Mouse (Mus musculus): ENCODE results near the gene Lrrc49. TPM values are rescaled to one million over a fixed set of nuclear protein-coding genes. Genes with fewer than 3 reads are reported as not detected.

Gene Lrrc49
- polyA plus RNA-seq, 1 experiment from 2014 or later = 9.0 TPM

DNA sequence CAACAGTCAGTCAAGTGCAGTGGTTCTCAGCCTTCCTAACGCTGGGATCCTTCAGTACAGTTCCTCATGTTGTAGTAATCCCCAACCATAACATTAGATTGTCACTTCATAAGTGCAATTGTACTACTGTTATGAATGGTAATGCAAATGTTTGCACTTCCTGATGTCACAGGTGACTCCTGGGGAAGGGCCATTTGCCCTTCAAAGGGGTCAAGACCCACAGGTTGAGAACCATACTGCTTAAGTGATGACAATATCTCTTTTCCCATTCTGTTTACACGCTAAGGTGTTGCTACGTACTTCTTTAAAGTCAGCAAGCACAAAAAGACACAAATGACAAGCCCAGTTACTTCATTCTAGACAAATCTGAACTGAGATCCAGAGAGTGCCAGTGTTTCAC is 22.4 kb downstream of the Lrrc49 start:
- Histone ChIP-seq H3K9me3 (ENCODE audit: low read length) (no peaks in the 10 kb centered on the region), H3K4me2 (replicated peaks; ENCODE audit: low read depth, low read length) (no peak overlapping the region), H3K4me1 (ENCODE audit: insufficient read depth, low read depth, low read length) (no peaks in the 10 kb centered on the region), H3K27me3 (replicated peaks; ENCODE audit: insufficient read depth, low read length) (no peaks in the 10 kb centered on the region), H3K4me3 (ENCODE audit: low read depth, low read length) (no peak overlapping the region), H3K36me3 (ENCODE audit: insufficient read depth, low read length) (no peaks in the 10 kb centered on the region), H3K27ac (ENCODE audit: low read length) (no peak overlapping the region), H3K9ac (replicated peaks; ENCODE audit: low read depth) (no peak overlapping the region)
- ATAC-seq = no peak
- WGBS = 77% methylated on average over 3 of the region's 3 CpGs
- no peak for DNase-seq (ENCODE audit: low spot score)
- TF ChIP-seq EP300 (IDR thresholded peaks at IDR 0.05) = no peak
- TF ChIP-seq CTCF (IDR thresholded peaks at IDR 0.05) = no peak

DNA sequence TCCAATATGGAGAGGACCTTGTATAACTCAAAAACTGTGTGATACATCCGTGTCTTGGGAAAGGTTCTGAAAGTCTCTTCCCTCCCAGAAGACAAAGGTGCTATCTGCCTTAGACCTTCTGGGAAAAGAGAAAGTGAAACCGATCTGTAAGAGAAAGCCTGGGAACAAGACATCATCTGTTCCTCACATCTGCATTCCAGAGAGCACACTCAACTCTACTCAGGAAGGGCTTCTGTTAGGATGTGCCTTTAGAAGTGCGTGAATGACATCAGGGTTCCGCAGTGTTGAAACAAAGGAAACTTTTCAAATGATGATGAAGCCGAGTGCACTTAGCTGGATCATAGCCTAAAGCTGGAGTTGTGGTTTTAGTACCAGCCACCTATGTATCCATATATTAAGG is 23.1 kb downstream of the Lrrc49 start:
- Histone ChIP-seq H3K27ac (ENCODE audit: low read length) (no peak overlapping the region), H3K9me3 (ENCODE audit: low read length) (no peaks in the 10 kb centered on the region), H3K9ac (replicated peaks; ENCODE audit: low read depth) (no peak overlapping the region), H3K27me3 (replicated peaks; ENCODE audit: insufficient read depth, low read length) (no peaks in the 10 kb centered on the region), H3K4me2 (replicated peaks; ENCODE audit: low read depth, low read length) (no peak overlapping the region), H3K4me3 (ENCODE audit: low read depth, low read length) (no peak overlapping the region), H3K4me1 (ENCODE audit: insufficient read depth, low read depth, low read length) (no peaks in the 10 kb centered on the region), H3K36me3 (ENCODE audit: insufficient read depth, low read length) (no peaks in the 10 kb centered on the region)
- ATAC-seq = no peak
- TF ChIP-seq CTCF (IDR thresholded peaks at IDR 0.05) = no peak
- TF ChIP-seq EP300 (IDR thresholded peaks at IDR 0.05) = no peak
- no peak for DNase-seq (ENCODE audit: low spot score)
- WGBS = 80% methylated on average over 5 of the region's 5 CpGs

DNA sequence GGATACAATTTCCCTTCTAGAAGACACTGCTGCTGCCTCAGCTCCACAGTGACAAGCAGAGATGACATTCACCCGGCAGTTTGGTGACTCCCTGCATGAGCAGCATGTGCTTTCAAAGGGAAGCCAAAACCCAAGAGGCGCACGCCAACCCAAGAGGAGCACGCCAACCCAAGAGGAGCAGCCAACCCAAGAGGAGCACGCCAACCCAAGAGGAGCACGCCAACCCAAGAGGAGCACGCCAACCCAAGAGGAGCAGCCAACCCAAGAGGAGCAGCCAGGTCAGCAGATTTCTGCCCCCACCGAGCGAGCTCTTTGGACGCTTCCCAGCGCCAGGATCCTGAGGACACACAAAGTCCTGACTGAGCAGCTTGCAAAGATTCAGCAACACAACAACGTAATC is 23.6 kb downstream of the Lrrc49 start:
- Histone ChIP-seq H3K36me3 (ENCODE audit: insufficient read depth, low read length) (no peaks in the 10 kb centered on the region), H3K27ac (ENCODE audit: low read length) (no peak overlapping the region), H3K4me1 (ENCODE audit: insufficient read depth, low read depth, low read length) (no peaks in the 10 kb centered on the region), H3K27me3 (replicated peaks; ENCODE audit: insufficient read depth, low read length) (no peaks in the 10 kb centered on the region), H3K9me3 (ENCODE audit: low read length) (no peaks in the 10 kb centered on the region), H3K4me2 (replicated peaks; ENCODE audit: low read depth, low read length) (no peak overlapping the region), H3K9ac (replicated peaks; ENCODE audit: low read depth) (no peak overlapping the region), H3K4me3 (ENCODE audit: low read depth, low read length) (no peak overlapping the region)
- TF ChIP-seq EP300 (IDR thresholded peaks at IDR 0.05) = no peak
- no peak for TF ChIP-seq CTCF (IDR thresholded peaks at IDR 0.05)
- 95% methylated on average over 12 of the region's 12 CpGs for WGBS
- DNase-seq (ENCODE audit: low spot score) = no peak
- ATAC-seq = no peak

DNA sequence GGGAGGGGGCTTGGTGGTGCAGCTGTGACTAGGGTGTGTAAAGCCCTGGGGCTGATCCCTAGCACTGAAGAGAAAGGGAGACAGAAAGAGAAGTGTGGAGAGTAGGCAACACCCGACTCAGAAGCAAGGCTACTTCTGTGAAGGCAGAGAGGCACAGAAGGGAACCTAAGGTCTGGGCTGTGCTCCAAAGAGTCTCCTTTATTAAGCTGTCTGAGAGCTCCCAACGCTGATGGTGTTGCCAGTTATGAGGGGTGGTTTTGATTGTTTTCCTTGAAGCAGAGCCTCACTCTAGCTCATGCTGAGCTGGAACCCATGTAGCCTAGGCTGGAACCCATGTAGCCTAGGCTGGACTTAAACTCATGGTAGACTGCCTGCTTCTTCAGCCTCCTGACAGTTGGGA is 25.0 kb downstream of the Lrrc49 start:
- DNase-seq (ENCODE audit: low spot score) (no peak), ATAC-seq (no peak)
- no peaks in the 10 kb centered on the region for H3K4me1 ChIP-seq (ENCODE audit: insufficient read depth, low read depth, low read length)
- no peak overlapping the region for H3K4me2 ChIP-seq (replicated peaks; ENCODE audit: low read depth, low read length)
- no peak overlapping the region for H3K9ac ChIP-seq (replicated peaks; ENCODE audit: low read depth)
- H3K27ac ChIP-seq (ENCODE audit: low read length) = no peak overlapping the region
- no peaks in the 10 kb centered on the region for H3K9me3 ChIP-seq (ENCODE audit: low read length)
- H3K36me3 ChIP-seq (ENCODE audit: insufficient read depth, low read length) = no peaks in the 10 kb centered on the region
- H3K27me3 ChIP-seq (replicated peaks; ENCODE audit: insufficient read depth, low read length) = no peaks in the 10 kb centered on the region
- WGBS = 65% methylated on average over 2 of the region's 2 CpGs
- no peak for TF ChIP-seq EP300 (IDR thresholded peaks at IDR 0.05)
- TF ChIP-seq CTCF (IDR thresholded peaks at IDR 0.05) = no peak
- no peak overlapping the region for H3K4me3 ChIP-seq (ENCODE audit: low read depth, low read length)

DNA sequence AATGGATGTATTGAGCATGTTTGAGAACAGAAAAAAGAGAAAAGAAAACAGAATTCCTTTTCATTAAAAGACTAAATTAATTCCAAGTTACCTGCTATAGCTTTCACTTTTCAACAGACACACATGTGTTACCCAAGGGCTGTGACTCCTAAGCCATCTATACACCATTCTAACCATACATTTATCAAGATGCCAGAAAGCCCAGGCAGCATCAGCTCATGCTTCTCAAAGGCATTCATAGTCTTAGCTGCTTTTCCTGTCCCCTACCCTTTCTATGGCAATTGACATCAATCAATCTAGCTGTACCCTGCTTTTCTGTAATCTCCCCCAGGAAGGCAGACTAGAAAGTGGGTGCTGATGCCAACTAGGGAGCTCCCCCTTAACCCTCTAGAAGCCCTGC is 34.4 kb downstream of the Lrrc49 start:
- Histone ChIP-seq H3K4me1 (ENCODE audit: insufficient read depth, low read depth, low read length) (no peaks in the 10 kb centered on the region), H3K27ac (ENCODE audit: low read length) (no peak overlapping the region), H3K27me3 (replicated peaks; ENCODE audit: insufficient read depth, low read length) (no peaks in the 10 kb centered on the region), H3K9me3 (ENCODE audit: low read length) (no peaks in the 10 kb centered on the region), H3K4me3 (ENCODE audit: low read depth, low read length) (no peak overlapping the region), H3K36me3 (ENCODE audit: insufficient read depth, low read length) (no peaks in the 10 kb centered on the region), H3K4me2 (replicated peaks; ENCODE audit: low read depth, low read length) (no peak overlapping the region), H3K9ac (replicated peaks; ENCODE audit: low read depth) (no peak overlapping the region)
- ATAC-seq = no peak
- TF ChIP-seq CTCF (IDR thresholded peaks at IDR 0.05) = no peak
- DNase-seq (ENCODE audit: low spot score) = no peak

DNA sequence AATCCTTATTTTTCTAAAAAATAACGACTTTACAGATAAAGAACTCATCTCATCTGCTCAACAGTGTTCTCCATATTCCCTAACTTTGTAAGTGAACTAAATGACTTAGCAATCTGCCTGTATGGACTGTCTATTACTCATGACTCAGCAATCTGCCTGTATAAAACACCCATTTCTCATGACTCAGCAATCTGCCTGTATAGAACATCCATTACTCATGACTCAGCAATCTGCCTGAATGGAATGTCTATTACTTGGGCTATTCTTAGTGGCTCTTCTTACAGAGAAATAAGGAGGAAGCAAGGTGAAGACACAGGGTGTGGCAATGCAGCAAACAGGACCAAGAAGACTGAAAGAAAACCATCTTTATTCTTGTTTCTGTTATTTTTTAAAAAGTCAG is 34.8 kb downstream of the Lrrc49 start:
- 84% methylated on average over 1 of the region's 1 CpGs for WGBS
- no peak overlapping the region for H3K4me3 ChIP-seq (ENCODE audit: low read depth, low read length)
- DNase-seq (ENCODE audit: low spot score) (no peak), ATAC-seq (no peak)
- no peaks in the 10 kb centered on the region for H3K27me3 ChIP-seq (replicated peaks; ENCODE audit: insufficient read depth, low read length)
- no peak overlapping the region for H3K9ac ChIP-seq (replicated peaks; ENCODE audit: low read depth)
- H3K9me3 ChIP-seq (ENCODE audit: low read length) = no peaks in the 10 kb centered on the region
- H3K4me1 ChIP-seq (ENCODE audit: insufficient read depth, low read depth, low read length) = no peaks in the 10 kb centered on the region
- TF ChIP-seq CTCF (IDR thresholded peaks at IDR 0.05) (no peak), EP300 (IDR thresholded peaks at IDR 0.05) (no peak)
- H3K27ac ChIP-seq (ENCODE audit: low read length) = no peak overlapping the region
- H3K36me3 ChIP-seq (ENCODE audit: insufficient read depth, low read length) = no peaks in the 10 kb centered on the region
- no peak overlapping the region for H3K4me2 ChIP-seq (replicated peaks; ENCODE audit: low read depth, low read length)

DNA sequence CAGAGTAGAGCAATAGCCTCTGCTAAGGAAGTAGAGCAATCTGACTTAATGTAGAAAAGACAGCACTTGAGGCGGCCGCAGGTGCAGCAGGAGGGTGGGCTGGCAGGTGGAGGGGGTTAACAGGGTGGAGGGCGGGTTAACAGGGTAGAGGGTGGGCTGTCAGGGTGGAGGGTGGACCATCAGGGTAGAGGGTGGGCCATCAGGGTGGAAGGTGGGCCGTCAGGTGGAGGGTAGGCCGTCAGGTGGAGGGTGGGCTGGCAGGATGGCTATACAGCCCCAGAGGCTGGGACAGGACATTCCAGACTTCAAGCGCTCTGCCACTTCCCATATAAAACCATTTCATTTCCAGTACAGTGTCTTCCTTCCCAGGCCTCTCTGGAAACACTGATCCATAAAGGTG is 37.7 kb downstream of the Lrrc49 start:
- H3K27me3 ChIP-seq (replicated peaks; ENCODE audit: insufficient read depth, low read length) = no peaks in the 10 kb centered on the region
- no peaks in the 10 kb centered on the region for H3K36me3 ChIP-seq (ENCODE audit: insufficient read depth, low read length)
- no peak for TF ChIP-seq EP300 (IDR thresholded peaks at IDR 0.05)
- TF ChIP-seq CTCF (IDR thresholded peaks at IDR 0.05) = no peak
- no peak overlapping the region for H3K4me3 ChIP-seq (ENCODE audit: low read depth, low read length)
- WGBS = 70% methylated on average over 6 of the region's 6 CpGs
- no peaks in the 10 kb centered on the region for H3K9me3 ChIP-seq (ENCODE audit: low read length)
- no peak for DNase-seq (ENCODE audit: low spot score)
- no peaks in the 10 kb centered on the region for H3K4me1 ChIP-seq (ENCODE audit: insufficient read depth, low read depth, low read length)
- no peak overlapping the region for H3K4me2 ChIP-seq (replicated peaks; ENCODE audit: low read depth, low read length)
- H3K27ac ChIP-seq (ENCODE audit: low read length) = no peak overlapping the region
- H3K9ac ChIP-seq (replicated peaks; ENCODE audit: low read depth) = no peak overlapping the region
- ATAC-seq = no peak

Measured in lung, postnatal 0 days (tissue).